Mouse (Mus musculus): ENCODE results near the gene Grtp1.

Grtp1 gene

GRCm38 (mm10) chr8:13200301-13201012 lies at the start of gene Grtp1:
Grtp1 (minus strand) TSS chr8:13200620.
- DNase-seq (ENCODE audit: low spot score): no peak

DNA sequence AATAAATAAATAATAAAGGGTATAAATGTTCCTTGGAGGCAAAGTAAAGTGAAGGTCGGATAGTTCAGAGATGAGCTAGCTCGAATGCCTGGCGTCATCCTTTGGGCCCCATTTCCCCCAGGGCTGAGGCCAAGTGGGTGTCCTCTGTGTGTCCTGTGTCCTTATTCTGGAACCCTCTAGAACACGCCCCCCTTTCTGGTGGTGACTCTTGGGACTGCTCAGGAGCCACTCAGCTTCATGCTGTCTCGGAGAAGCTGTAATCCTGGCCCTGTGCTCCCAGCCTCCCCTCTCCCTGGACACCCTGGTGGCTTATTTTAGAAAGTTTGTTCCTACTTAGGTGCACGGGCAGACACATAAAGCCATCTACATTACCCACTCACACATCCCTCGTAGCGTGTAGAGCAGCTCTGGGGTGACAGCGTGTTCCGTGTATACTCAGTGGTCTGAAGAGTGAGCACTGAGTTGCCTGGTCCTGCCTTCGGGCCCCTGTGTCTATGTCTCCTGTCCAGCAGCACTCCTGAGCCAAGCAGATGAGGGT lies 44.0 kb upstream of the Grtp1 start:
- no peak for DNase-seq (ENCODE audit: low spot score)

GRCm38 (mm10) chr8:13242985-13243870 lies 42.8 kb upstream of the Grtp1 start:
- no peak for DNase-seq (ENCODE audit: low spot score)

- no peak for DNase-seq (ENCODE audit: low spot score)
Observed at GRCm38 (mm10) chr8:13240691-13241090, 40.3 kb upstream of the Grtp1 start.

DNA sequence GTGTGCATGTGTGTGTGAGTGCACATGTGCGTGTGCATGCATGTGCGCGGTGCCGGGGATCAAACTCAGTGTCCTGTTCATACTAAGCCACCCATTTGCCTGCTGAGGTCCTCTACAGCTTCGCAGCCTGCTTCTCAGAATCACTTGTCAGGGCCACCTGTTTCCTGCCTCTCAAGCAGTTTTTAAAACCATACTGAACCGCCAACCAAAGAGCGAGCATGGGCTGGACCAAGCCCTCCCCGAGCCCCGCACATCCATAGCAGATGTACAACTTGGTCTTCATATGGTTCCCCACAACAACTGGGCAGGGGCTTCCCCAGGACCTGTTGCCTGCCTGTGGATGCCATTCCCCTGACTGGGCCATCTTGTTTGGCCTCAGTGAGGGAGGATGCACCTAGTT lies 39.6 kb upstream of the Grtp1 start:
- no peak for DNase-seq (ENCODE audit: low spot score)

DNA sequence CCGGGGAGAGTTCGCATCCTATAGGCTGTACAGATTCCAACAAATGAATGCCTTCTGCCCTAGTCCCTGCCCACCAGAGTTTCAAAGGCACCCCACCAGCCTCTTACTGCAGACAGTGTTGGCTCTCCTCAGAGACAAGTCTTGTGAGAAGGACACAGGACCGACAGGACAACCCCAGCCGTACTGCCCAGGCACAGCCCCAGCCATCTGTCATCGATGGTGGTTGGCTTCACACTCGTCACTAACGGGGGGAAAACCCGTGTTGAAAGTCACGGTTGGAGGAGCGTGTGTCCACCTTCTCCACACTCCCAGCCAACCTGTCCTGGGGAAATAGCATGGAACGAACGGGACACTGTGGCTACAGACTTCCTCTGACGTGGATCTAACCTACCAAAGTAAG lies 34.4 kb upstream of the Grtp1 start:
- DNase-seq (ENCODE audit: low spot score): no peak

- DNase-seq (ENCODE audit: low spot score): no peak
Observed at GRCm38 (mm10) chr8:13230471-13230870, 30.1 kb upstream of the Grtp1 start.

DNA sequence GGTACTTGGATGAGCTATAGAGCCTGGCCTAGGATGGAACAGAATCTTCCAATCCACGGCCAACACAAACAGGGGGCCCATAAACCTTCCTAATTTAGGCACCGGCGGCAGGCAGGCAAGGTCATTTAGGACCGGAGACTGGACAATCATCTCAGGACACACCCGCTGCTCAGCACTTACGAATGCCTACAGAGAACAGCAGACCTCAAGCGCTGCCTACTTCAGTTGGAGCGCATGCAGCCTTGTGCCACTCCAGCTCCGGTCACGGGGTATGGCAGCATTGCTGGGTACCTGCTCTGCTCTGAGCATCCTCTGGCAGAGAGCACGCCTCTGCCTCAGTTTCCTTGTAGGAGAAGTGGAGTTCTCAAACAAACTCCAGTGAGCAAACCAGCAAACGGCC lies 29.4 kb upstream of the Grtp1 start:
- DNase-seq (ENCODE audit: low spot score): no peak

DNA sequence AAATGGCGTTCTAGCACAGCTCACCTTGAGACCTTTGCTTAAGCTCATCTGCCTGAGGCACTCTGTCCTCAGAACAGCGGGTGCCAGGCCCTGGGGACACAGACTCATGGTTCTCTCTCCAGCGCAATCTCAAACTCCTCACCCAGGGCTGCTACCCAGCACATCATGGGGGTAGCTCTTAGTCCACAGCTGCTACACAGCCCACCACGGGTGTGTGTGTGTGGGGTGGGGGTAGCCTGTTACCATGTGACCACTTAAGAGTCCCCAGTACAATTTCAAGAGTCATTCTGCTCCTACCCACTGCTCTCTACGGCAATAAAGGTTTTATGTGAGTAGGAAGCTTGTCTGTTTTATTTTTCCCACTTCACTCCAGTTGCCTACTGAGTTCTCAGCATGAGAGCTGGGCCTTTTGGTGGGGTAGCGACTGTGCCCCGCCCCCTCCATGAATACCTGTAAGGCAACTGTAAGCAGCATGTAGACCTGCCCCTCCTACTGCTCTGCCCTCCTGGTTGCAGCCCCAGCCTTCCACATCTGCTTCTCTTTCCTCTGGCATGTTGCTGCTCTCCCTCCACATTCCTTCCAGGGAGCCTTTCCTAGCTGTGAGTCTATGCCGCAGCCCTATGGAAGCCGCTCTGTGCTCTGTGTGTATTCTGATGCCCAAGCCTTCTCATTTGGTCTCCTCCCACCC lies 28.6 kb upstream of the Grtp1 start:
- DNase-seq (ENCODE audit: low spot score): no peak

GRCm38 (mm10) chr8:13227184-13227583 lies 26.8 kb upstream of the Grtp1 start:
- no peak for DNase-seq (ENCODE audit: low spot score)

DNA sequence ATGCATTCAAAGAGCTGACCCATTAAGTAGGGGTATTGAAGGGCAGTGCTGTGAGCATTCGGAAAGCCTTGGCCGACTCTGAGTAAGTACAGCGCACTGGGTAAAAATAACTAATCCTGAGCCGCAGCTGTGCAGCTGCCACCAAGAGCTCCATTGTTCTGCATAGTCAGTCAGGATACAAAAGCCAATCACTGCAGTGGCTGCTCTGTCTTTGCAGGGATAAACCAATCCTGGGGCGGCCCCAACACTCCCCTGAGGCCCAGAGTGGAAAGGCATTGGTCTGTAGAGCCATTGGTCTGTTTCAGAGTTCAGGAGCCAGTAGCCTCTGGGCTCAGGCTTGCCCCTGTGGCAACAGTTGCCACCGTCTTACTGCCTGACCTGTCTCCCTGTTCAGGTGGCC lies 25.9 kb upstream of the Grtp1 start:
- DNase-seq (ENCODE audit: low spot score): no peak

DNA sequence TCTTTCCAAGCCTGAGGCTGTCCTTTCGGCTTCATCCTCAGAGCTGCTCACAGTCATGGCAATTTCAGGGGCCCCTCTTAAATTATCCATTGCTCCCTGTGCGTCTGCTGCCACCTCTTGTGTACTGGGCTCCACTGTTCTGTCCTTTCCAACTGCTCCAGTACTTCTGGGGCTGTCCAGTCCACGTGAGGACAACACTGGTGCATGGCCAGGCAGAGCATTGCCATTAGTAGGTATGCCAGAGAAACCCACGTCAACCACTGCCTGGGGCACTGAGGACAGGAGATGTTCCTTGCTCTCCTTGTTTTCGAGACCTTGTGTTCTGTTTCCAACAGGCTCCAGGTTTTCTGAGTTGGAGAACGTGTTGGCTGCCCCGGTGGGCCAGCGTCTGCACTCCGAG lies 24.0 kb upstream of the Grtp1 start:
- no peak for DNase-seq (ENCODE audit: low spot score)

- DNase-seq (ENCODE audit: low spot score): no peak
Observed at GRCm38 (mm10) chr8:13218441-13218840, 18.0 kb upstream of the Grtp1 start.

DNA sequence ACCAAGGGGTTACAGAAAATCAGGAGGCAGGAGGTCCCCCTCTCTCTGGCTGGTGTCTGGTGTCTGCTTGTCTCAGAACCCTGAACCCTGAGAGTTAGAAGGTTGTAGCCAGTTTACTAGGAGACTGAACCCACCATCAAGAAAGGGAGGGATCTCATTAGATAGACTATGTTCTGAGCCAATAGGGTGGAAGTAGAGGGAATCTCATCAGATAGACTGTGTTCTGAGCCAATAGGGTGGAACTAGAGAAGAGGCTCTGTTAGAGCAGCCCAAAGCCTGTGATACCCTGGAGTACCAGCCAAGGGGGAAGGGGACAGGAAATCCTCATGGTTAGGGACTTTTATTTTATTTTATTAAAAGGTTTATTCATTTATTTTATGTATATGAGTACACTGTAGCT lies 17.6 kb upstream of the Grtp1 start:
- DNase-seq (ENCODE audit: low spot score): no peak

DNA sequence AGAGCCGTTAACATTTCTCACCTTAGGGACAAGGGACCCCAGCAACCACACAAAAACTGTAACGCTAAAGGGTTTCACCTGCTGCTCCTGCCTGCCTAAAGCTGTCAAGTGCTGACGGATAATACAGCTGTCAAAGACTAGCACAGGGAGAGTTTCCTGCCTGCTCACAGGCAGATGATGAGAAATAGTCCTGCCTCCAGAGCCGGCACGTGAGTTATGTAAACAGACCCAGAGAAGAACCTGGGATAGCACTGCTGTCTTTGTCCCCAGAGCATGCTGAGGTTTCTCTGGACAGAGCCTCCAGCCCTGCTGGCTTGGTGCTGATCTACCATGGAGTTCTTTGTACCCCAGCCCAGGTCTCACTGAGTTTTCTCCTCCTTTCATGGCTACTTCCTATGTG lies 16.7 kb upstream of the Grtp1 start:
- no peak for DNase-seq (ENCODE audit: low spot score)

DNA sequence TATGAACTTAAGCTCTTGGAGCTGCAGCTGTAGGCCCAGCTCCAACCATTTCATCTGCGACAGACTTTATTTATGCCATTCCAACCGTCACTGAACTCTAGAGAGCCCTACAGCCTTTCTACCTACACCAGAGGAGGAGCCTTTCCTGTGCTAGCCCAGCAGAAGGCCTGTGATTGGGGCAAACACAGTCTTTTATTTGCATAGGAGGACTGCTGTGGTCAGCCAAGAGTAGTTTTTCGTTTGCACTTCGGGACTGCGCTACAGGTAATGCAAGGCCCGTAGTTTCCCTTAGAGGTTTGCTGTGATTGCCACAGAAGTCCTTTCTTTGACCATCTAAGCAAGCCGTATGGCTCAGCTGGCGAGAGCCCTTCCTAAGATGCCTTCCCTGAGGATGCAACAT lies 16.0 kb upstream of the Grtp1 start:
- DNase-seq (ENCODE audit: low spot score): no peak

- DNase-seq (ENCODE audit: low spot score): peak; percentile 79
Observed at GRCm38 (mm10) chr8:13213479-13214268, 13.3 kb upstream of the Grtp1 start.

DNA sequence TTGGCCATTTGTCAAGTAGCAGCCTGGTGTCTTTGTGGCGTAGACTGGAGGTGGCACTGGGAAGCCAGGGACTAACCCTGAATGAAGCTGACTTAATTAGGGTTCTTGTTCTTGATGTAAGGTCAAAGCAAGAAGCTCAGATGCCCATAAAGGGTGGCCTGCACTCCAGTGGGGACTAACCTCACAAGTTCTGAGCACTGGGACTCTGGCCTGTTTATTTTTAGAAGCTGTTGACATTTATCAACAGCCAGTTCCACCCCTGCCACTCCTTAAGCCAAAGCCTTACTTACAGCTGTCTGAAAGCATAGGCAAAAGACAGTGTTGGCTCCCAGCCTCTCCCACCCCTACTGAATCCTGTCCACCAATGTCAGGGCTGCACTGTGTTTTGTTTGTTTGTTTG lies 9.3 kb upstream of the Grtp1 start:
- no peak for DNase-seq (ENCODE audit: low spot score)

DNA sequence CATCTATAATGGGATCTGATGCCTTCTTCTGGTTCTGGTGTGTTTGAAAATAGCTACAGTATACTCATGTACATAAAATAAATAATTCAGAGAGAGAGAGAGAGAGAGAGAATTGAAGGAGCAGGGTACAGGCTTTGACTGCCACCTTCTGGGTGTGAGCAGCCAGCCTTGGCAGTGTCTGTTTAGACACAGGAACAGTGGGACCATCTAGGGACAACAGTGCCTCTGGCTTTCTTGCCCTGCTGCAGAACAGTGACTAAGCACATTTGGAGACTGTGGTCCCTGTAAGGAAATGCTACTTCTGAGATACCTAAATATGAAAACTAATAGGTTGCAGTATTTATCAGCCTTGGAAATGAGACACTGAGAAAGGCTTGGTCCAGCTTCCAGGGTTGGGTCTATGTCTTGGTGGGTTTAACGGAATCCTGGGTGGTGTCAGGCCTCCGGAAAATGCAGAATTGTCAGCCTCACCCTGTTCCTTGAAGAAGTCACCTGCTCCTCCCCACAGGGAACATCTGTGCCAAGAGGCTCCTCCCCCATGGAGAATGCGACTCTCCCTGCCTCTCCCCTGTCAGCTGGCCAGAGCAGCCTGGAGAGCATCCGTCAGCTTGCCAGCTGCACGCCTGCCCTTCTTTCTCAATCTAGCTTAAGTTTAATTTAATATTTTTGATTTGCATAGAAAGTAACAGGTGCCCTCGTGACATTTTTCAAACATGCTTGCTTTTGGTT lies 8.4 kb upstream of the Grtp1 start:
- DNase-seq (ENCODE audit: low spot score): no peak

GRCm38 (mm10) chr8:13206290-13206689 lies 5.9 kb upstream of the Grtp1 start:
- no peak for DNase-seq (ENCODE audit: low spot score)

GRCm38 (mm10) chr8:13205311-13205710 lies 4.9 kb upstream of the Grtp1 start:
- DNase-seq (ENCODE audit: low spot score): no peak

Measured in layer of hippocampus, adult 9-10 months (tissue).